Mouse (Mus musculus): ENCODE measurements around the gene Tmcc1.

DNA sequence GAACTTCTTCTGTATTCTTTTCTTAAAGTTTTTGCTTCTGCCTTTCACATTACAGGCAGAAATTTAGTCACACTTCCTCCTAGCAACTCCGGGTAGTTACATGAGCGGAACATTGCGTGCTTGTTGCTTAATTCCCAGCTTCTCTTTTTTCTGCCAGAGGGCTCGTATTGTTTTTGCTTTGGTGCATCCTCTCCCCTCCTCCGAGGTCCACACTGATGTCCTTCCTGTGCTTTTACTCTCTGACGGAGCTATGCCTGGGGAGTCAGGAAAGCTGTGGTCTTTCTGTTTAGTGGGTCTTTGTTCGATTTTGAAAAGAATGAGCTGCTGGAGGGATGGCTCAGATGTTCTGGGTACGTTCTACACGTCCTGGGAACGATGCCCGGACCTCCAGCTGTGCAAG lies 34.5 kb upstream of the Tmcc1 start:
- TF ChIP-seq HCFC1 (IDR thresholded peaks at IDR 0.05; ENCODE audit: low read depth, low read length) = no peak
- TF ChIP-seq CTCF (IDR thresholded peaks at IDR 0.05 in 2 of 3, conservative IDR thresholded peaks at IDR 0.05 in 1 of 3; ENCODE audit: control insufficient read depth in 1 of 3, insufficient read depth in 1 of 3, low read depth in 2 of 3, low read length in 3 of 3, poor library complexity in 1 of 3, severe bottlenecking in 1 of 3) = no peak
- no peak for TF ChIP-seq USF1 (IDR thresholded peaks at IDR 0.05; ENCODE audit: low read depth, low read length)
- TF ChIP-seq CHD2 (IDR thresholded peaks at IDR 0.05; ENCODE audit: low read length) = no peak
- no peak for TF ChIP-seq GABPA (IDR thresholded peaks at IDR 0.05; ENCODE audit: low read depth, low read length)
- no peak for TF ChIP-seq CHD1 (IDR thresholded peaks at IDR 0.05; ENCODE audit: low read depth, low read length)
- TF ChIP-seq POLR2AphosphoS2 (IDR thresholded peaks at IDR 0.05; ENCODE audit: low read length) = no peak
- no peak for TF ChIP-seq EP300 (IDR thresholded peaks at IDR 0.05; ENCODE audit: low read depth in 1 of 2, low read length in 2 of 2)
- no peak for TF ChIP-seq POLR2A (IDR thresholded peaks at IDR 0.05; ENCODE audit: control insufficient read depth in 1 of 2, insufficient read depth in 1 of 2, low read depth in 1 of 2, low read length in 2 of 2, poor library complexity in 1 of 2)
- no peak for TF ChIP-seq RCOR1 (IDR thresholded peaks at IDR 0.05; ENCODE audit: low read depth, low read length)
- no peak for TF ChIP-seq MAFK (IDR thresholded peaks at IDR 0.05; ENCODE audit: borderline replicate concordance, low read depth, low read length)

Data from MEL (cell line).